Comparison of ENCODE assay signal across 8 mouse cellular contexts in genomic region chr16:92825908-92826650, GRCm38 (mm10). TPM values are rescaled to one million over a fixed set of nuclear protein-coding genes. Genes with fewer than 3 reads are reported as not detected.
DNase-seq lines count a peak whose midpoint lies in the region; ATAC-seq and TF ChIP-seq lines count a peak whose summit lies in the region.

TSS of gene Runx1 (minus strand) at chr16:92826149.

- TF ChIP-seq POLR2A in lung, adult 2 months (IDR thresholded peaks at IDR 0.05; ENCODE audit: borderline replicate concordance, extremely low read depth, low read depth, low read length) = 0 out of 2 replicates have a peak, but pooled peaks have one; percentile 15

- no peaks in the 10 kb centered on the region for H3K9me3 ChIP-seq in neural tube, embryonic 13.5 days
- H3K9me3 ChIP-seq in embryonic facial prominence, embryonic 13.5 days = no peaks in the 10 kb centered on the region

- H3K27ac ChIP-seq in neural tube, embryonic 13.5 days (replicated peaks) = no peak within 1 kb of the TSS
- 0 out of 2 replicates have a peak within 1 kb of the TSS, but pooled peaks have one; percentile 3 for H3K27ac ChIP-seq in embryonic facial prominence, embryonic 13.5 days

- no peaks in the 10 kb centered on the region for H3K27me3 ChIP-seq in neural tube, embryonic 13.5 days
- H3K27me3 ChIP-seq in embryonic facial prominence, embryonic 13.5 days = no peaks in the 10 kb centered on the region

- no peak for TF ChIP-seq CTCF in lung, adult 2 months (IDR thresholded peaks at IDR 0.05; ENCODE audit: insufficient read depth, low read length)

- 93% methylated on average over 11 of the region's 11 CpGs for WGBS in neural tube, embryonic 13.5 days
- 80% methylated on average over 11 of the region's 11 CpGs for WGBS in embryonic facial prominence, embryonic 13.5 days
- WGBS in lung, adult 2 months = 64% methylated on average over 11 of the region's 11 CpGs

- DNase-seq in neural tube, embryonic 10.5 days (ENCODE audit: extremely low spot score, low spot score) = no peak
- no peak for DNase-seq in lung, adult 2 months
- peak; percentile 79 to 86 for DNase-seq in spleen, postnatal 4 days (ENCODE audit: low spot score in 2 of 2)
- DNase-seq in cerebellum, postnatal 4 days (ENCODE audit: low spot score in 2 of 2) = no peak
- DNase-seq in cerebellum, adult 18-20 months = no peak
- DNase-seq in right cerebral cortex, postnatal 14 days = no peak

- no peaks in the 10 kb centered on the region for H3K36me3 ChIP-seq in neural tube, embryonic 13.5 days
- H3K36me3 ChIP-seq in embryonic facial prominence, embryonic 13.5 days = no peaks in the 10 kb centered on the region

- H3K4me1 ChIP-seq in neural tube, embryonic 13.5 days (replicated peaks) = peaks cover 22% of the 10 kb centered on the region
- H3K4me1 ChIP-seq in embryonic facial prominence, embryonic 13.5 days = peaks cover 58% of the 10 kb centered on the region
- peaks cover 4% of the 10 kb centered on the region; the same call in 1 of the 2 replicates for H3K4me1 ChIP-seq in lung, adult 2 months (ENCODE audit: control insufficient read depth, insufficient read depth, low read length)

- ATAC-seq in neural tube, embryonic 13.5 days (ENCODE audit: low read depth) = no peak
- ATAC-seq in embryonic facial prominence, embryonic 13.5 days (ENCODE audit: insufficient number of reproducible peaks, insufficient read depth, low FRiP score, low TSS enrichment, low read depth) = no peak

- no peak within 1 kb of the TSS for H3K9ac ChIP-seq in neural tube, embryonic 13.5 days
- no peak within 1 kb of the TSS for H3K9ac ChIP-seq in embryonic facial prominence, embryonic 13.5 days

- no peak within 1 kb of the TSS for H3K4me3 ChIP-seq in neural tube, embryonic 13.5 days
- H3K4me3 ChIP-seq in embryonic facial prominence, embryonic 13.5 days = no peak within 1 kb of the TSS
- peak within 1 kb of the TSS; percentile 50 for H3K4me3 ChIP-seq in lung, adult 2 months (replicated peaks; ENCODE audit: extremely low read depth, low read depth, low read length)

- no peak within 1 kb of the TSS for H3K4me2 ChIP-seq in neural tube, embryonic 13.5 days
- H3K4me2 ChIP-seq in embryonic facial prominence, embryonic 13.5 days = no peak within 1 kb of the TSS

RNA-seq across cellular contexts. Expression of gene Runx1, which starts in this region (rescaled TPM):
- polyA plus RNA-seq in neural tube, embryonic 13.5 days (2015; fragmentation: Nextera tagmentation; extraction: Ambion mirVana) = 7.2 and 10.3 TPM in 2 replicates
- 19.3 and 25.8 TPM in 2 replicates for polyA plus RNA-seq in embryonic facial prominence, embryonic 13.5 days (2015; fragmentation: Nextera tagmentation; extraction: Ambion mirVana)
- polyA plus RNA-seq in lung, adult 2 months (2012; rRNA removed) = 32.5 and 34.0 TPM in 2 replicates

Comparison
In these comparisons a context has a peak if more than half of its experiments do, and no peak if none do; other contexts are left out.
1. DNase-seq: peak in spleen, postnatal 4 days (2 of 2); none in neural tube, embryonic 10.5 days (single experiment), lung, adult 2 months (single experiment), cerebellum, postnatal 4 days (0 of 2), cerebellum, adult 18-20 months (0 of 2) and right cerebral cortex, postnatal 14 days (single experiment).